Mouse (Mus musculus): ENCODE data around the gene Zfp958. TPM values are rescaled to one million over a fixed set of nuclear protein-coding genes. Genes with fewer than 3 reads are reported as not detected.
A peak's percentile ranks its signal among the peaks of the same experiment; 100 is the strongest.

Zfp958 gene
- total and polyA plus RNA-seq, 3 experiments = 10.4 to 38.7 (median 15.6) TPM

DNA sequence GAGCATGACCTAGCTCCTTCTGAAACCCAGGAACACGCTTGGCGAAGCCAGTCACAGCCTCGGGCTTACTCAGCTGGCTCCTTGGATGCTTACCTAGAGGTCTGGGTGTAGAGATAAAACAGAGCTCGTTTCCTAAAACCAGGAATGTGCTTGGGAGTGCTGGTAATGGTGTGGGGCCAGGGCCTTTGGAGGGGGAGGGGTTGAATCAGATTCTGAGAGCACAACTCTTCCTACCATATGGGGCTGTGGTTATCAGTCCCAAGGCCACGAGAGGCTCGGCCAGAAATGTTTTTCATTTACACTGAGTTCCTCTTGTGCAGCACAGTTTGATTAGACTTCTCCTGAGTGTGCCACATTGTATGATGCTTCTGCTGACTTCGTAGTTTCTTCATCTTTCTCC lies 63.6 kb downstream of the Zfp958 start:
- H3K4me1 ChIP-seq (ENCODE audit: control insufficient read depth in 1 of 2, insufficient read depth in 2 of 2) = no peaks in the 10 kb centered on the region
- H3K36me3 ChIP-seq (replicated peaks in 1 of 2; ENCODE audit: control insufficient read depth in 1 of 2, insufficient read depth in 1 of 2, low read length in 1 of 2) = no peaks in the 10 kb centered on the region
- H3K27me3 ChIP-seq (replicated peaks) = no peaks in the 10 kb centered on the region
- peaks cover 6% of the 10 kb centered on the region for H3K9me3 ChIP-seq (replicated peaks; ENCODE audit: low read length)
- peak overlapping the region; percentile 78 for H3K9ac ChIP-seq (ENCODE audit: insufficient read depth, low read depth)
- TF ChIP-seq MAX (IDR thresholded peaks at IDR 0.05; ENCODE audit: low read length) (peak; percentile 63; the same call in 1 of the 2 replicates), MYC (IDR thresholded peaks at IDR 0.05; ENCODE audit: low read depth, low read length) (peak; percentile 29), JUN (IDR thresholded peaks at IDR 0.05; ENCODE audit: insufficient read depth, low read depth, low read length) (no peak), KAT2A (IDR thresholded peaks at IDR 0.05; ENCODE audit: insufficient replicate concordance, low read length) (0 out of 2 replicates have a peak, but pooled peaks have one; percentile 16), USF1 (IDR thresholded peaks at IDR 0.05; ENCODE audit: low read depth, low read length) (no peak), CHD2 (IDR thresholded peaks at IDR 0.05; ENCODE audit: low read length) (peak; percentile 77)
- peak overlapping the region; percentile 69 to 85 (median 70) for H3K4me3 ChIP-seq (replicated peaks in 1 of 3; ENCODE audit: low read depth in 2 of 3, low read length in 2 of 3, poor library complexity in 1 of 3)
- in situ Hi-C loops (cut with MboI; ENCODE audit: low pct_ligation_motif_present, low pct_unique_long_range_greater_than_20kb, low sequenced_read_pairs) (loop anchor here (5.0 kb wide), 1 partner anchor 64 kb away; the partner anchor contains the start of gene Zfp958), dilution Hi-C loops (cut with MboI; ENCODE audit: extremely low pct_ligation_motif_present, extremely low pct_unique_long_range_greater_than_20kb, low sequenced_read_pairs) (no loop called here)
- peak overlapping the region; percentile 83 for H3K27ac ChIP-seq (ENCODE audit: insufficient read depth, low read depth)
- peak; percentile 53 for DNase-seq (ENCODE audit: extremely low read depth)
- H3K4me2 ChIP-seq (ENCODE audit: insufficient read depth, low read depth, poor library complexity, severe bottlenecking) = peak overlapping the region; percentile 93
- H3K79me2 ChIP-seq (replicated peaks; ENCODE audit: control insufficient read depth, extremely low read depth, insufficient read depth, poor library complexity, severe bottlenecking) = peaks cover 13% of the 10 kb centered on the region

DNA sequence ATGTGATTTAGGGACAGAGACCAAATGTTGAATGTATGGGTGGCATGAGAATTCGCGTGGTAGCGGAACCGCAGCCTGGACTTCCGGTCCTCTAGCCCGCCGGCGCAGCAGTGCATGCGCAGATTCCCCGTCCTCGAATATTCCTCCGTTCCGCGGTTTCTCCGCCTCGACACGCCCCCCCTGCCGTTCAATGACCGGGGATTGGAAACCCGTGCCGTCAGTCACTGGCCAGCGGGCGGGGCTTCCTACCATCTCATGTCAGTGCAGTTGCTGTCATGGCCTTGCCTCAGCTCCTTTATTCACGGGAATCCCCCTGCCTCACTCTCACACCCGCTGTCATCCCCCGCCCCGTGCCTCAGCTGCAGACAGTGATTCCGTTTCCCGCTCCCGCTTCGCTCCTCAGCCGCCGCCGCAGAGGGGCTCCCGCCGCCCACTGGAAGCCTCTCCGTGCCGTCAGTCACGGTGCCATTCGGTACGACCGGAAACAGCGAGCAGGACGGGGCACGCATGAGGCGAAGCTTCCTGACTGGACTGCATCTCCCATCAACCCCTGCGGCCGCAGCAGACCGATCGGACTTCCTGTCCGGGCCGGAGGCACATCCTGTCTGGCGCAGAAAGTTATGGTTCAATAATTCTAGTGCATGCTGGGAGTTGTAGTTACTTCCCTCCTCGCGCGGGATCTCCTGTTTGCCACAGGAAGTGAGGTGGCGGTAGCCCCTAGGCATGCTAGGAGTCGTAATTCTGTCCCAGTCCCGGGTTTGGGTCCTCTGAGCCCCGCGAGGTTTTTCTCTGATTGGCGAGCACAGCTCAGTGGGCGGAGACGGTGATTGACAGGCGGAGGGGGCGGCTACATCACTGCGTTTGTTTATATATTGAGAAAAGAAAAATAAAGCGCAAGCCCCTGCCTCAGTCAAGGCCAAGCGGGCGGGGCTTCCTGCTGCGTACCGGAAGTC lies 64.6 kb downstream of the Zfp958 start:
- Histone ChIP-seq H3K4me1 (ENCODE audit: control insufficient read depth in 1 of 2, insufficient read depth in 2 of 2) (no peaks in the 10 kb centered on the region), H3K27ac (ENCODE audit: insufficient read depth, low read depth) (peak overlapping the region; percentile 96), H3K27me3 (replicated peaks) (no peaks in the 10 kb centered on the region), H3K4me2 (ENCODE audit: insufficient read depth, low read depth, poor library complexity, severe bottlenecking) (no peak overlapping the region), H3K9ac (ENCODE audit: insufficient read depth, low read depth) (peak overlapping the region; percentile 78), H3K36me3 (replicated peaks in 1 of 2; ENCODE audit: control insufficient read depth in 1 of 2, insufficient read depth in 1 of 2, low read length in 1 of 2) (no peaks in the 10 kb centered on the region), H3K4me3 (replicated peaks in 1 of 3; ENCODE audit: low read depth in 2 of 3, low read length in 2 of 3, poor library complexity in 1 of 3) (peak overlapping the region; percentile 69 to 85 (median 77)), H3K79me2 (replicated peaks; ENCODE audit: control insufficient read depth, extremely low read depth, insufficient read depth, poor library complexity, severe bottlenecking) (peaks cover 13% of the 10 kb centered on the region), H3K9me3 (replicated peaks; ENCODE audit: low read length) (peaks cover 6% of the 10 kb centered on the region)
- in situ Hi-C loops (cut with MboI; ENCODE audit: low pct_ligation_motif_present, low pct_unique_long_range_greater_than_20kb, low sequenced_read_pairs) (loop anchor here (5.0 kb wide), 1 partner anchor 65 kb away; the partner anchor contains the start of gene Zfp958), dilution Hi-C loops (cut with MboI; ENCODE audit: extremely low pct_ligation_motif_present, extremely low pct_unique_long_range_greater_than_20kb, low sequenced_read_pairs) (no loop called here)
- DNase-seq (ENCODE audit: extremely low read depth) = peak; percentile 98
- TF ChIP-seq JUN (IDR thresholded peaks at IDR 0.05; ENCODE audit: insufficient read depth, low read depth, low read length) = no peak
- peak; percentile 88 for TF ChIP-seq TBP (conservative IDR thresholded peaks at IDR 0.05; ENCODE audit: low read depth, low read length)
- TF ChIP-seq CHD1 (IDR thresholded peaks at IDR 0.05; ENCODE audit: low read depth, low read length) = no peak; the same call in 1 of the 2 replicates
- no peak for TF ChIP-seq ZKSCAN1 (IDR thresholded peaks at IDR 0.05; ENCODE audit: borderline replicate concordance, low read depth, low read length)
- TF ChIP-seq NELFE (IDR thresholded peaks at IDR 0.05; ENCODE audit: low read depth, low read length) = peak; percentile 62
- peak; percentile 98 for TF ChIP-seq POLR2AphosphoS2 (IDR thresholded peaks at IDR 0.05; ENCODE audit: low read depth, low read length)
- peak; percentile 83 for TF ChIP-seq ZMIZ1 (IDR thresholded peaks at IDR 0.05; ENCODE audit: low read depth, low read length)
- peak; percentile 60 for TF ChIP-seq TCF12 (IDR thresholded peaks at IDR 0.05; ENCODE audit: low read depth, low read length)
- TF ChIP-seq E2F4 (IDR thresholded peaks at IDR 0.05; ENCODE audit: insufficient replicate concordance, low read depth, low read length) = peak; percentile 74; the same call in 1 of the 2 replicates
- TF ChIP-seq MEF2A (IDR thresholded peaks at IDR 0.05; ENCODE audit: borderline replicate concordance, low read depth, low read length) = peak; percentile 55; the same call in 1 of the 2 replicates
- peak; percentile 91 for TF ChIP-seq HCFC1 (IDR thresholded peaks at IDR 0.05; ENCODE audit: low read depth, low read length)
- peak; percentile 90 for TF ChIP-seq ELF1 (IDR thresholded peaks at IDR 0.05; ENCODE audit: low read depth, low read length)
- TF ChIP-seq ETS1 (conservative IDR thresholded peaks at IDR 0.05; ENCODE audit: low read depth, low read length) = peak; percentile 71
- peak; percentile 9; the same call in 1 of the 2 replicates for TF ChIP-seq IRF4 (IDR thresholded peaks at IDR 0.05; ENCODE audit: low read depth, low read length)
- TF ChIP-seq KAT2A (IDR thresholded peaks at IDR 0.05; ENCODE audit: insufficient replicate concordance, low read length) = peak; percentile 98
- TF ChIP-seq USF1 (IDR thresholded peaks at IDR 0.05; ENCODE audit: low read depth, low read length) = no peak; the same call in 1 of the 2 replicates
- TF ChIP-seq EP300 (IDR thresholded peaks at IDR 0.05; ENCODE audit: low read length) = no peak
- TF ChIP-seq MAFK (IDR thresholded peaks at IDR 0.05; ENCODE audit: insufficient replicate concordance, low read length) = no peak
- TF ChIP-seq SMC3 (IDR thresholded peaks at IDR 0.05; ENCODE audit: low read depth, low read length) = no peak
- peak; percentile 82 for TF ChIP-seq BHLHE40 (IDR thresholded peaks at IDR 0.05; ENCODE audit: low read depth, low read length)
- TF ChIP-seq CTCF (conservative IDR thresholded peaks at IDR 0.05 in 1 of 2, IDR thresholded peaks at IDR 0.05 in 1 of 2; ENCODE audit: low read depth in 2 of 2, low read length in 2 of 2) = no peak
- TF ChIP-seq UBTF (IDR thresholded peaks at IDR 0.05; ENCODE audit: low read depth, low read length) = no peak
- TF ChIP-seq POLR2A (IDR thresholded peaks at IDR 0.05; ENCODE audit: low read depth, low read length) = peak; percentile 83
- no peak for TF ChIP-seq PAX5 (IDR thresholded peaks at IDR 0.05; ENCODE audit: low read length)
- peak; percentile 75 for TF ChIP-seq SIN3A (IDR thresholded peaks at IDR 0.05; ENCODE audit: low read length)
- TF ChIP-seq JUND (conservative IDR thresholded peaks at IDR 0.05; ENCODE audit: low read depth, low read length) = 0 out of 2 replicates have a peak, but pooled peaks have one; percentile 19
